Mouse (Mus musculus) ES-Bruce4 (cell line): ENCODE measurements at regions not wholly inside any gene's neighbourhood (a gene's known extent, or its start where the extent isn't known, plus 50 kb on each side); places are given as distances from the start of the nearest gene placed in this dataset.

ENCODE experiments used
- H3K27ac ChIP-seq: 2 replicates; pipeline ENCODE4 v1.5.1; 2012; ENCODE audit warnings: low read length, inconsistent platforms; ENCODE audit not compliant: insufficient read depth
- H3K27me3 ChIP-seq: 2 replicates; pipeline ENCODE4 v1.6.1; 2012; ENCODE audit warnings: mild to moderate bottlenecking, low read length, inconsistent platforms; ENCODE audit not compliant: control insufficient read depth, poor library complexity, insufficient read depth, severe bottlenecking
- H3K36me3 ChIP-seq: 2 replicates; pipeline ENCODE4 v1.6.1; 2012; ENCODE audit warnings: inconsistent platforms, mild to moderate bottlenecking, low read length, moderate library complexity; ENCODE audit not compliant: control insufficient read depth, poor library complexity, insufficient read depth, severe bottlenecking
- H3K4me1 ChIP-seq: one replicate; pipeline ENCODE4 v1.8.1; 2011; ENCODE audit warnings: low read length; ENCODE audit not compliant: control insufficient read depth, insufficient read depth
- H3K4me3 ChIP-seq: 2 replicates; pipeline ENCODE4 v1.5.1; 2011; ENCODE audit warnings: low read depth, mild to moderate bottlenecking, low read length
- H3K9ac ChIP-seq: 2 replicates; pipeline ENCODE4 v1.6.1; 2012; ENCODE audit warnings: low read depth, mild to moderate bottlenecking, inconsistent platforms; ENCODE audit not compliant: poor library complexity, severe bottlenecking
- H3K9me3 ChIP-seq: replicated peaks from 2 replicates; pipeline ENCODE4 v1.6.1; 2012; ENCODE audit warnings: mild to moderate bottlenecking, low read length, inconsistent platforms; ENCODE audit not compliant: control insufficient read depth, poor library complexity, insufficient read depth, severe bottlenecking
- CTCF ChIP-seq: IDR thresholded peaks from one replicate; pipeline ENCODE4 v1.8.1; 2011; ENCODE audit warnings: low read depth, low read length
- EP300 ChIP-seq: IDR thresholded peaks from 2 replicates; pipeline ENCODE4 v1.6.1; 2011; ENCODE audit warnings: low read depth, low read length; ENCODE audit not compliant: insufficient read depth
- POLR2A ChIP-seq: IDR thresholded peaks from one replicate; pipeline ENCODE4 v1.8.1; 2011; ENCODE audit warnings: low read length; ENCODE audit not compliant: insufficient read depth

DNA sequence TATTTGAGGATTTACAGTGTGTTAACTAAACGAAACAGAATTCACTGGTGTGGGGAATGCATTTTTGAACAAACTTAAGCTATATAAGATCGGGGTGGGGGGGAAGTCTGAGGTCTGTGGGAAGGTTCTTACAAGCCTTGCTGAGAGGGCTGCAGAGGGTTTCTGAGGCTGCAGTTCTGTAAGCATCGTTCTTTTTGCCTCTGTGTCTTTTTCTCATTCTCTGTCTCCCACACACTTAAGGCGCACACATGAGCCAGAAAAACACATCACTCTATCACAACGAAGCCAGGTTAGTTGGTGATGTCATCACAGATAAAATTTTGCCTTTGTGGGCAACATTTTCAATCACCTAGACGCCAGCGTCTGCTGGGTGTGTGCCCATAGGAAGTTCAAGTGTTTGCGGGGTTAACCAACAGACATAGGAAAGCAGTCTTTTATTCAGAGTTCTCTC is 274.9 kb downstream of the Ptprc start:
- Histone ChIP-seq H3K9ac (no peak overlapping the region), H3K4me1 (no peaks in the 10 kb centered on the region), H3K4me3 (no peak overlapping the region), H3K36me3 (no peaks in the 10 kb centered on the region), H3K9me3 (no peaks in the 10 kb centered on the region), H3K27ac (no peak overlapping the region), H3K27me3 (no peaks in the 10 kb centered on the region; the same call in 1 of the 2 replicates)
- no peak for TF ChIP-seq CTCF
- TF ChIP-seq POLR2A, result no peak
- TF ChIP-seq EP300, result no peak

GRCm38 (mm10) chr1:137899916-137900601 is 275.4 kb downstream of the Ptprc start:
- Histone ChIP-seq H3K36me3 (no peaks in the 10 kb centered on the region), H3K27ac (no peak overlapping the region), H3K9me3 (no peaks in the 10 kb centered on the region), H3K4me3 (no peak overlapping the region), H3K4me1 (no peaks in the 10 kb centered on the region), H3K9ac (no peak overlapping the region), H3K27me3 (no peaks in the 10 kb centered on the region; the same call in 1 of the 2 replicates)
- TF ChIP-seq CTCF, result no peak
- TF ChIP-seq EP300, result no peak

DNA sequence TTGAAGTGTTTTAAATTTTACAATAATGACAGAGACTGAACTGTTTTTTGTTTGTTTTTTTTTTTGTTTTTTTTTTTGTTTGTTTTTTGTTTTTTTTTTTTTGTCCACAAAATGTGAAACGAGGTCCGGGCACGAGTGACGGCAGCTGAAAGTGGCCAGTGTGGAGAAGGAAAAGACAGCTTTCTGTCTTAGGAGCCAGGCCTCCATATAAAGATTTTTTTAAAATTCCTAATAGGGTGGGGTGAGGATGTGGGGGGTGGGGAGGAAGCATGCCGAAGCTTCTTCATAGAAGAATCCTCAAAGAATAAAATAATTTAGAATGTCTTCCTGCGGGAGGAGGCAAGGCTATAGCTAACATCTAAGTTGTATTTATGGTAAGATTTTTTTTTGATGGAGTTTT is 276.2 kb downstream of the Ptprc start:
- H3K9me3 ChIP-seq, result no peaks in the 10 kb centered on the region
- no peaks in the 10 kb centered on the region for H3K36me3 ChIP-seq
- TF ChIP-seq CTCF, result no peak
- no peak for TF ChIP-seq EP300
- no peak for TF ChIP-seq POLR2A
- no peaks in the 10 kb centered on the region for H3K4me1 ChIP-seq
- no peak overlapping the region for H3K9ac ChIP-seq
- H3K27ac ChIP-seq, result no peak overlapping the region
- H3K27me3 ChIP-seq, result no peaks in the 10 kb centered on the region; the same call in 1 of the 2 replicates
- no peak overlapping the region for H3K4me3 ChIP-seq

- Histone ChIP-seq H3K36me3 (no peaks in the 10 kb centered on the region), H3K9ac (no peak overlapping the region), H3K4me3 (no peak overlapping the region), H3K27ac (no peak overlapping the region), H3K27me3 (no peaks in the 10 kb centered on the region; the same call in 1 of the 2 replicates), H3K9me3 (no peaks in the 10 kb centered on the region), H3K4me1 (no peaks in the 10 kb centered on the region)
- no peak for TF ChIP-seq POLR2A
- TF ChIP-seq CTCF, result no peak
- no peak for TF ChIP-seq EP300
Measured at GRCm38 (mm10) chr1:137898891-137899290, 276.6 kb downstream of the Ptprc start.

GRCm38 (mm10) chr1:137898397-137898796 is 277.1 kb downstream of the Ptprc start:
- H3K4me3 ChIP-seq, result peak overlapping the region; percentile 2
- no peak overlapping the region for H3K27ac ChIP-seq
- no peaks in the 10 kb centered on the region; the same call in 1 of the 2 replicates for H3K27me3 ChIP-seq
- H3K4me1 ChIP-seq, result no peaks in the 10 kb centered on the region
- no peaks in the 10 kb centered on the region for H3K36me3 ChIP-seq
- H3K9me3 ChIP-seq, result no peaks in the 10 kb centered on the region
- no peak for TF ChIP-seq CTCF
- TF ChIP-seq EP300, result no peak
- no peak for TF ChIP-seq POLR2A
- H3K9ac ChIP-seq, result no peak overlapping the region

DNA sequence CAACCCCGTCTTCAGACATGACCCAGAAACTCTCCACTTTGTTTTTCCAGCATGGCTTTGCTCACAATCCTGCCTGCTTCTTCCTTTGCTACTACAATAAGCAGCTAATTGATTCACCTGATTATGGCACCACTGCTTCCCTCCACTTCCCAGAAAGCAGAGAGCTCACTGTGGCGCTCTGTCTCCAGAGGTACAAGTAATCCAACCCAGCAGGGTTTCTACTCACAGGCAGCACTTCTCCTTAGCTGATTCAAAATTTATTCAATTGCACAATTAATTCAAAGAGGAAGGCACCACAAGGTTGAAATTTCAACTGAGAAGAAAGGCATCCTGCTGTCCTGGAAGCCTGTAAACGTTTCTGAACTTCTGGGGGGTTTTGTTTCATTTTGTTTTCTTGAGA is 293.9 kb downstream of the Ptprc start:
- Histone ChIP-seq H3K9ac (no peak overlapping the region), H3K27ac (no peak overlapping the region), H3K4me1 (no peaks in the 10 kb centered on the region), H3K9me3 (no peaks in the 10 kb centered on the region), H3K4me3 (no peak overlapping the region), H3K27me3 (no peaks in the 10 kb centered on the region), H3K36me3 (no peaks in the 10 kb centered on the region)
- no peak for TF ChIP-seq CTCF
- no peak for TF ChIP-seq POLR2A
- TF ChIP-seq EP300, result no peak
